Mouse (Mus musculus): Measurements from ENCODE around the gene Cdk14. TPM values are rescaled to one million over a fixed set of nuclear protein-coding genes. Genes with fewer than 3 reads are reported as not detected.

Cdk14 gene
- polyA plus RNA-seq, 1 experiment from 2014 or later: 16.1 TPM

- Histone ChIP-seq H3K9me3 (replicated peaks) (no peaks in the 10 kb centered on the region), H3K36me3 (no peaks in the 10 kb centered on the region), H3K27ac (no peak overlapping the region), H3K4me3 (no peak overlapping the region), H3K4me1 (no peaks in the 10 kb centered on the region), H3K27me3 (ENCODE audit: low read depth, poor library complexity, severe bottlenecking) (no peaks in the 10 kb centered on the region)
- 88% methylated on average over 4 of the region's 4 CpGs for WGBS
- DNase-seq (ENCODE audit: low spot score): no peak
These were observed 426.9 kb downstream of the Cdk14 start for GRCm38 (mm10) chr5:4993192-4993601.

- Histone ChIP-seq H3K9me3 (replicated peaks) (no peaks in the 10 kb centered on the region), H3K27ac (no peak overlapping the region), H3K27me3 (ENCODE audit: low read depth, poor library complexity, severe bottlenecking) (no peaks in the 10 kb centered on the region), H3K4me1 (no peaks in the 10 kb centered on the region), H3K4me3 (no peak overlapping the region), H3K36me3 (no peaks in the 10 kb centered on the region)
- DNase-seq (ENCODE audit: low spot score): no peak
- 87% methylated on average over 2 of the region's 2 CpGs for WGBS
These were observed 429.1 kb downstream of the Cdk14 start for GRCm38 (mm10) chr5:4991023-4991422.

- Histone ChIP-seq H3K9me3 (replicated peaks) (no peaks in the 10 kb centered on the region), H3K4me1 (no peaks in the 10 kb centered on the region), H3K27ac (no peak overlapping the region), H3K27me3 (ENCODE audit: low read depth, poor library complexity, severe bottlenecking) (no peaks in the 10 kb centered on the region), H3K4me3 (no peak overlapping the region), H3K36me3 (no peaks in the 10 kb centered on the region)
- DNase-seq (ENCODE audit: low spot score): no peak
- 73% methylated on average over 5 of the region's 5 CpGs for WGBS
These were observed 429.9 kb downstream of the Cdk14 start for GRCm38 (mm10) chr5:4990237-4990636.

GRCm38 (mm10) chr5:4986181-4986580 is 433.9 kb downstream of the Cdk14 start:
- Histone ChIP-seq H3K9me3 (replicated peaks) (no peaks in the 10 kb centered on the region), H3K4me3 (no peak overlapping the region), H3K27ac (no peak overlapping the region), H3K27me3 (ENCODE audit: low read depth, poor library complexity, severe bottlenecking) (no peaks in the 10 kb centered on the region), H3K4me1 (no peaks in the 10 kb centered on the region), H3K36me3 (no peaks in the 10 kb centered on the region)
- DNase-seq (ENCODE audit: low spot score): no peak
- 86% methylated on average over 2 of the region's 2 CpGs for WGBS

- 97% methylated on average over 4 of the region's 4 CpGs for WGBS
- Histone ChIP-seq H3K9me3 (replicated peaks) (no peaks in the 10 kb centered on the region), H3K27ac (no peak overlapping the region), H3K27me3 (ENCODE audit: low read depth, poor library complexity, severe bottlenecking) (no peaks in the 10 kb centered on the region), H3K4me3 (no peak overlapping the region), H3K36me3 (no peaks in the 10 kb centered on the region), H3K4me1 (no peaks in the 10 kb centered on the region)
- DNase-seq (ENCODE audit: low spot score): no peak
These were observed 440.6 kb downstream of the Cdk14 start for GRCm38 (mm10) chr5:4979551-4979950.

- H3K4me1 ChIP-seq: no peaks in the 10 kb centered on the region
- 80% methylated on average over 1 of the region's 1 CpGs for WGBS
- no peaks in the 10 kb centered on the region for H3K9me3 ChIP-seq (replicated peaks)
- no peaks in the 10 kb centered on the region for H3K36me3 ChIP-seq
- H3K27me3 ChIP-seq (ENCODE audit: low read depth, poor library complexity, severe bottlenecking): no peaks in the 10 kb centered on the region
- no peak for DNase-seq (ENCODE audit: low spot score)
- no peak overlapping the region for H3K4me3 ChIP-seq
- no peak overlapping the region for H3K27ac ChIP-seq
These were observed 446.7 kb downstream of the Cdk14 start for GRCm38 (mm10) chr5:4973408-4973807.

GRCm38 (mm10) chr5:4962063-4962610 is 458.0 kb downstream of the Cdk14 start:
- no peaks in the 10 kb centered on the region for H3K9me3 ChIP-seq (replicated peaks)
- DNase-seq (ENCODE audit: low spot score): peak; percentile 59
- no peak overlapping the region for H3K27ac ChIP-seq
- 55% methylated on average over 15 of the region's 15 CpGs for WGBS
- no peaks in the 10 kb centered on the region for H3K36me3 ChIP-seq
- no peak overlapping the region for H3K4me3 ChIP-seq
- peaks cover 15% of the 10 kb centered on the region for H3K4me1 ChIP-seq
- H3K27me3 ChIP-seq (ENCODE audit: low read depth, poor library complexity, severe bottlenecking): no peaks in the 10 kb centered on the region

GRCm38 (mm10) chr5:4961636-4962035 is 458.5 kb downstream of the Cdk14 start:
- 93% methylated on average over 1 of the region's 1 CpGs for WGBS
- Histone ChIP-seq H3K36me3 (no peaks in the 10 kb centered on the region), H3K4me3 (no peak overlapping the region), H3K4me1 (peaks cover 15% of the 10 kb centered on the region), H3K27ac (no peak overlapping the region), H3K27me3 (ENCODE audit: low read depth, poor library complexity, severe bottlenecking) (no peaks in the 10 kb centered on the region), H3K9me3 (replicated peaks) (no peaks in the 10 kb centered on the region)
- no peak for DNase-seq (ENCODE audit: low spot score)

- Histone ChIP-seq H3K27ac (0 out of 2 replicates have a peak overlapping the region, but pooled peaks have one; percentile 21), H3K4me3 (no peak overlapping the region), H3K9me3 (replicated peaks) (no peaks in the 10 kb centered on the region), H3K27me3 (ENCODE audit: low read depth, poor library complexity, severe bottlenecking) (no peaks in the 10 kb centered on the region), H3K36me3 (no peaks in the 10 kb centered on the region), H3K4me1 (peaks cover 15% of the 10 kb centered on the region)
- DNase-seq (ENCODE audit: low spot score): no peak
- WGBS: 27% methylated on average over 5 of the region's 5 CpGs
These were observed 460.7 kb downstream of the Cdk14 start for GRCm38 (mm10) chr5:4959446-4959845.

GRCm38 (mm10) chr5:4955993-4956392 is 464.1 kb downstream of the Cdk14 start:
- Histone ChIP-seq H3K9me3 (replicated peaks) (no peaks in the 10 kb centered on the region), H3K4me3 (no peak overlapping the region), H3K27ac (no peak overlapping the region), H3K36me3 (no peaks in the 10 kb centered on the region), H3K4me1 (peaks cover 15% of the 10 kb centered on the region), H3K27me3 (ENCODE audit: low read depth, poor library complexity, severe bottlenecking) (no peaks in the 10 kb centered on the region)
- 87% methylated on average over 7 of the region's 7 CpGs for WGBS
- DNase-seq (ENCODE audit: low spot score): no peak

GRCm38 (mm10) chr5:4955392-4955791 is 464.7 kb downstream of the Cdk14 start:
- Histone ChIP-seq H3K9me3 (replicated peaks) (no peaks in the 10 kb centered on the region), H3K27me3 (ENCODE audit: low read depth, poor library complexity, severe bottlenecking) (no peaks in the 10 kb centered on the region), H3K36me3 (no peaks in the 10 kb centered on the region), H3K4me1 (peaks cover 15% of the 10 kb centered on the region), H3K27ac (no peak overlapping the region), H3K4me3 (no peak overlapping the region)
- 85% methylated on average over 2 of the region's 2 CpGs for WGBS
- no peak for DNase-seq (ENCODE audit: low spot score)

GRCm38 (mm10) chr5:4949433-4949832 is 470.7 kb downstream of the Cdk14 start:
- Histone ChIP-seq H3K36me3 (no peaks in the 10 kb centered on the region), H3K4me1 (peaks cover 5% of the 10 kb centered on the region; the same call in 1 of the 2 replicates), H3K9me3 (replicated peaks) (no peaks in the 10 kb centered on the region), H3K27me3 (ENCODE audit: low read depth, poor library complexity, severe bottlenecking) (no peaks in the 10 kb centered on the region), H3K4me3 (no peak overlapping the region), H3K27ac (no peak overlapping the region)
- WGBS: 76% methylated on average over 7 of the region's 7 CpGs
- no peak for DNase-seq (ENCODE audit: low spot score)

GRCm38 (mm10) chr5:4948090-4948954 is 471.8 kb downstream of the Cdk14 start:
- 67% methylated on average over 3 of the region's 3 CpGs for WGBS
- peaks cover 5% of the 10 kb centered on the region; the same call in 1 of the 2 replicates for H3K4me1 ChIP-seq
- no peaks in the 10 kb centered on the region for H3K36me3 ChIP-seq
- no peaks in the 10 kb centered on the region for H3K27me3 ChIP-seq (ENCODE audit: low read depth, poor library complexity, severe bottlenecking)
- H3K27ac ChIP-seq: no peak overlapping the region
- H3K4me3 ChIP-seq: no peak overlapping the region
- H3K9me3 ChIP-seq (replicated peaks): no peaks in the 10 kb centered on the region
- no peak for DNase-seq (ENCODE audit: low spot score)
